Mouse (Mus musculus): Measurements from ENCODE around the gene Pcgf1.

DNA sequence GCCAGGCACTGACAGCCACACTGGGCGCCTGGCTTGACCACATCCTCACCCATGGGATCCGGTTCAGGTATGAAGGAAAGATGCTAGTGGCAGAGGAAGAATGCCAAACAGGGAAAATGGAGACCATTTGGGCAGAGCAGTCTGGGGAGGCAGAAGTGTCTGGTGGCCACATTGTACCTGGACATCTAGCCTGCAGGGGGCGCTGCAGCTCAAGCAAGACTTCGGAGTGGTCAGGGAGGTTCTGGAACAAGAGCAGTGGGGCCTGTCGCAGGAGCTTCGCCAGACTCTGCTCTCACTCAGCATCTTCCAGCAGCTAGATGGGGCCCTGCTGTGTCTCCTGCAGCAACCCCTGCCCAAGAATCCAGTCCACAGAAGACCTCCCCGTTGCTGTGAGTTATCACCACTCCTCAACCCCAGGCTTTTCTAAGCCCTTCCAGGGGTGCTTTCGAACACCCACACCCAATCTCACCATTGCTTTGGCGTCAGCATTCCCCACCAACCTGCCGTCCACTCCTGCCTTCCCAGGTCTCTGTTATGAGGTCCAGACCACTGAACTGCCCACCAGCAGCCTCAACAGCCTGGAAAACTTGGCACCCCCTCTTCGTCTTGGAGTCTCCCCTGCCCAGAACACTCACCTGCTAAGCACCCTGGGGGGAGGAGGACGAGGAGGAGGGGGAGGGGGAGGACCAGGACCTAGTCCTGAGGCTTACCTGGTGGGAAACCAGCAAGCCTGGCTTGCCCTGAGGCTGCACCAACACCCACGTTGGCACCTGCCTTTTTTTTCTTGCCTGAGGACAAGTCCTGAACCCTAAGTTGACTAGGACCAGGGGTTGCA lies 30.1 kb downstream of the Pcgf1 start:
- TF ChIP-seq CTCF (IDR thresholded peaks at IDR 0.05; ENCODE audit: low read depth, low read length) (peak; percentile 94), POLR2A (IDR thresholded peaks at IDR 0.05; ENCODE audit: extremely low read depth, insufficient read depth, low read length) (no peak)

Data from liver, adult 2 months (tissue).